Mouse (Mus musculus) kidney, embryonic 14.5 days (tissue): Measurements from ENCODE around the gene Cd22. TPM values are rescaled to one million over a fixed set of nuclear protein-coding genes. Genes with fewer than 3 reads are reported as not detected.

Experiments
- ATAC-seq: fragments of 200-750 bp; cut with Nextera tagmentation; 2 replicates; pipeline ENCODE4 v1.8.0; 2017; ENCODE audit warnings: moderate number of reproducible peaks, mild to moderate bottlenecking, moderate TSS enrichment, moderate library complexity; ENCODE audit not compliant: low FRiP score, low TSS enrichment
- H3K27ac ChIP-seq: fragments of 300-500 bp; sonication (generic); 2 replicates; pipeline ENCODE4 v1.5.1; 2014; ENCODE audit warnings: low read depth, mild to moderate bottlenecking, low read length, moderate library complexity, mixed read lengths
- H3K27me3 ChIP-seq: fragments of 300-500 bp; sonication (generic); 2 replicates; pipeline ENCODE4 v1.6.1; 2014; ENCODE audit warnings: mild to moderate bottlenecking, low read length; ENCODE audit not compliant: control insufficient read depth, insufficient read depth
- H3K36me3 ChIP-seq: fragments of 300-500 bp; sonication (generic); 2 replicates; pipeline ENCODE4 v1.6.1; 2014; ENCODE audit warnings: low read length, mixed read lengths; ENCODE audit not compliant: control insufficient read depth, insufficient read depth
- H3K4me1 ChIP-seq: fragments of 300-500 bp; sonication (generic); 2 replicates; pipeline ENCODE4 v1.6.1; 2014; ENCODE audit warnings: low read length, mixed read lengths; ENCODE audit not compliant: control insufficient read depth, insufficient read depth
- H3K4me2 ChIP-seq: fragments of 300-500 bp; sonication (generic); replicated peaks from 2 replicates; pipeline ENCODE4 v1.6.1; 2014; ENCODE audit warnings: low read depth, mild to moderate bottlenecking, low read length
- H3K4me3 ChIP-seq: fragments of 300-500 bp; sonication (generic); 2 replicates; pipeline ENCODE4 v1.5.1; 2014; ENCODE audit warnings: mild to moderate bottlenecking, low read length
- H3K9ac ChIP-seq: fragments of 300-500 bp; sonication (generic); 2 replicates; pipeline ENCODE4 v1.6.1; 2014; ENCODE audit warnings: low read depth, mild to moderate bottlenecking, low read length, moderate library complexity
- H3K9me3 ChIP-seq: fragments of 300-500 bp; sonication (generic); 2 replicates; pipeline ENCODE4 v1.6.1; 2016; ENCODE audit warnings: low read length; ENCODE audit not compliant: control insufficient read depth
- WGBS: fragments of 180-500 bp; shearing (Covaris S2); extraction: QIAGEN DNeasy Blood & Tissue Kit; methylation state at CpG from one replicate; pipeline ENCODE4 v1.1.7; 2014; 5-methylcytosine and 5-hydroxymethylcytosine counted together
- polyA plus RNA-seq: library from polyadenylated mRNA; unstranded; fragments of >200 nt; fragmentation: Nextera tagmentation; extraction: Ambion mirVana; gene quantifications from 2 replicates; pipeline ENCODE4 v1.2.1, GENCODE M21; 2014

The Cd22 gene
- polyA plus RNA-seq, 1 experiment from 2014 or later, result 0.55 TPM

DNA sequence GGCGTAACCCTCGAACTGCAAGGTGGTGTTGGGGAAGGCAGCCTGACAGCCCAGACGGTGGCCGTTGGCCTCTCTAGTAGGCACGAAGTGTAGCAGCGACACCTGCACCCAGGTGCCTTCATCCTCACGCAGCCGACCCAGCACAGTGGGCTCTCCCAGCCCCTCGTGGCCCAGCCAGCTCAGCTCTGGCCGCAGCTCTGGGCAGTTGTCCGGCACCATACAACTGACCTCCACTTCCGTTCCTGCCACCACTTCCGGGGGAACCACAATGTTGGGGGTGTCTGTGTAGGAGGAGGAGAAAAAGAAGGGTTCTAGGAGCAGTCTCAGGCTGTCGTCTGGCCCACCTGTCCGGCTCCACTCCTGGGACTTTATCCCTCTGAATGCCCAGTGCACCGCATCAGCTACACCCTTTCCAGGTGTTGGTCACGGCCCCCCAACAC lies 28.9 kb upstream of the Cd22 start:
- ATAC-seq, result peak; percentile 47; the same call in 1 of the 2 replicates
- Histone ChIP-seq H3K4me2 (peak overlapping the region; percentile 58), H3K27me3 (no peaks in the 10 kb centered on the region), H3K4me3 (peak overlapping the region; percentile 31), H3K9me3 (no peaks in the 10 kb centered on the region), H3K4me1 (0 out of 2 replicates have a peak, but pooled peaks cover 3% of the 10 kb centered on the region), H3K27ac (no peak overlapping the region), H3K9ac (no peak overlapping the region), H3K36me3 (no peaks in the 10 kb centered on the region)
- WGBS, result 25% methylated on average over 16 of the region's 17 CpGs

DNA sequence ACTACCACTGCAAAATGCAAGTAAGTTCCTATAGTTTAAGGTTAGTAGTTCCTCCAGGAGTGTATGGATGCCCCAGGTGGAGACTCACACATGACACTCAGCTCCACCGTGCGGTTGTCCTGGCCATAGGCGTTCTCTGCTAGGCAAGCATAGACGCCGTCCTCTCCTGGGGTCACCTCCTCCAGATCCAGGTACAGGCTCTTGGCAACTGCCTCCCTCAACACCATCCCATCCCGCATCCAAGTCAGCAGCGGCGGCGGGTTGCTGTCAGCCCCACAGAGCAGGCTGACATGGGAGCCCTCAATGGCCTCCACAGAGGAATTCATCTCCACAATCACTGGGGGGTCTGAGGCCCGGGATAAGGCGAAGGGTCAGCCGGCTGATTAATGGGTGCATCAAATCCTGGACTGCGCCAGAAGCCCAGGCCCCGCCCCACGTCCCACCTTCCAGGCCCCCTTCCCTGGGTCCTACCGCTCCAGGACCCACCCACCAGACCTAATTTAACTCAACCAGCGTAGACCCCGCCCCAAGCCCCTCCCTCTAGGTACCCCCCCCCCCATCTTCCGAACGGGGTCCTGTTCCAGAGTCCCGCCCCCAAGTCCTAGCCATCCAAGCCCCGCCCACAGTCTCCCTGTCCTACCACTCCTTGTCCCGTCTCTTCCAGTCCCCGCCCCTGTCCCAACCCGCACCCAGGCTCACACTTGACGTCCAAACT lies 28.3 kb upstream of the Cd22 start:
- 3% methylated on average over 23 of the region's 26 CpGs for WGBS
- H3K4me2 ChIP-seq, result peak overlapping the region; percentile 58
- H3K9me3 ChIP-seq, result no peaks in the 10 kb centered on the region
- peak overlapping the region; percentile 31 for H3K4me3 ChIP-seq
- peak overlapping the region; percentile 31; the same call in 1 of the 2 replicates for H3K9ac ChIP-seq
- no peak overlapping the region for H3K27ac ChIP-seq
- 0 out of 2 replicates have a peak, but pooled peaks cover 3% of the 10 kb centered on the region for H3K4me1 ChIP-seq
- H3K36me3 ChIP-seq, result no peaks in the 10 kb centered on the region
- ATAC-seq, result peak; percentile 84
- H3K27me3 ChIP-seq, result no peaks in the 10 kb centered on the region

DNA sequence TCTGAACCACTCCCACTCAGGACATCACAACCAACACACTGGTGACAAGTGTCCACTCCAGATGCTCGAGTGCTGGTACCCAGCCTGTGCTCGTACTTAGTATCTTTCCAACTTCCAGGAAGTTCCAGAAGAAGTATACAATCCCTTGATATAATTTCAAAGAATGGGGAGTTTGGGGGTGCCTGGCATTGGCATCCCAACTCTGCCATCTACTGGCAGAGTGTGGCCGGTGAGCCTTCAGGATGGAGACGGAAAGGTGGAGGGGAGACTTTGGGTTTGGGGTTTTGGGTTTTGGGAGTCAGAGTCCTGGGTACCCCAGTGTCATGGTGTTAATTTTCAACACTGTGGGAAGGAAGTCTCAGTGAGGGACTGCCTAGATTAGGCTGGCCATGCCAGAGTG lies 23.9 kb upstream of the Cd22 start:
- H3K27me3 ChIP-seq, result no peaks in the 10 kb centered on the region
- H3K27ac ChIP-seq, result no peak overlapping the region
- ATAC-seq, result no peak
- H3K9ac ChIP-seq, result no peak overlapping the region
- H3K36me3 ChIP-seq, result no peaks in the 10 kb centered on the region
- 0 out of 2 replicates have a peak, but pooled peaks cover 7% of the 10 kb centered on the region for H3K4me1 ChIP-seq
- no peak overlapping the region for H3K4me3 ChIP-seq
- H3K4me2 ChIP-seq, result no peak overlapping the region
- 52% methylated on average over 4 of the region's 4 CpGs for WGBS
- H3K9me3 ChIP-seq, result no peaks in the 10 kb centered on the region

DNA sequence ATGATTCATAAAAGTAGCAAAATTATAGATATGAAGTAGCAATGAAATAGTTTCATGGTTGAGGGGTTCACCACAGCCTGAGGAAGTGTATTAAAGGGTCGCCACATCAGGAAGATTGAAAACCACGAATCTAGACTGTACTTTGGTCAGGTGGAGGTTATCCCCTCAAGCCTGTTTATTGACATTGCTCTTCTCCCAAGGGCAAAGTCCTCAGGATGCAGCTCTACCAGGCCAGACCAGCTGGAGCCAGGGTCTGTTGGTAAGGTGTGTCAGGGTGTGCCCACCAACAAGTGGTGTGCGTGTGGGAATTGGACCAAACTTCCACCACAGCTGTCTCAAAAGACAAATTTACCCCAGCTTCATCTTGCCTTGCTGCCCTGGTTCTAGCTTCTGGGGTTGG lies 15.1 kb upstream of the Cd22 start:
- no peak overlapping the region for H3K9ac ChIP-seq
- ATAC-seq, result no peak
- peaks cover 9% of the 10 kb centered on the region; the same call in 1 of the 2 replicates for H3K4me1 ChIP-seq
- no peak overlapping the region for H3K27ac ChIP-seq
- no peak overlapping the region for H3K4me2 ChIP-seq
- no peaks in the 10 kb centered on the region for H3K9me3 ChIP-seq
- 82% methylated on average over 3 of the region's 3 CpGs for WGBS
- H3K4me3 ChIP-seq, result no peak overlapping the region
- H3K27me3 ChIP-seq, result no peaks in the 10 kb centered on the region
- H3K36me3 ChIP-seq, result no peaks in the 10 kb centered on the region

DNA sequence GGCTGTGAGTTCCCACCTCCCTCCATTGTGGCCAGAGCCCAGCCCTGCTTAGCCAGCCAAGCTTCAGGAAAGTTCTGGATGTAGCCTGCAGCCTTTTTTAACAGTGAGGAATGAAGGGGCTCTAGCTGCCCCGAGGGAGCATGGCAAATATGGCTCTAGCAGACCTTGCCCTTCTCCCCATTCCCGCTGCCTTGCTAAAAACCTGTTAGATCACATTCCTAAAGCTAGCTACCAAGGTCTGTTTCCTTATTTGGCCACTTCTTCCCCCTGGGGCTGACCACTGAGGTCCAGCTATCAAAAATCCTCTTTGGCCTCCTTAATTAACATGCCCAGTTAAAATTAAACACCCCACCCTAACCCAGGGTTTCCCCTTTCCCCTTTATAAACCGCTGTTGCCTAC lies 12.4 kb upstream of the Cd22 start:
- H3K36me3 ChIP-seq, result no peaks in the 10 kb centered on the region
- 39% methylated on average over 3 of the region's 3 CpGs for WGBS
- no peak overlapping the region for H3K9ac ChIP-seq
- H3K4me1 ChIP-seq, result peaks cover 5% of the 10 kb centered on the region; the same call in 1 of the 2 replicates
- no peak overlapping the region for H3K4me3 ChIP-seq
- ATAC-seq, result no peak
- H3K4me2 ChIP-seq, result no peak overlapping the region
- H3K27ac ChIP-seq, result 0 out of 2 replicates have a peak overlapping the region, but pooled peaks have one; percentile 3
- H3K27me3 ChIP-seq, result no peaks in the 10 kb centered on the region
- H3K9me3 ChIP-seq, result no peaks in the 10 kb centered on the region

DNA sequence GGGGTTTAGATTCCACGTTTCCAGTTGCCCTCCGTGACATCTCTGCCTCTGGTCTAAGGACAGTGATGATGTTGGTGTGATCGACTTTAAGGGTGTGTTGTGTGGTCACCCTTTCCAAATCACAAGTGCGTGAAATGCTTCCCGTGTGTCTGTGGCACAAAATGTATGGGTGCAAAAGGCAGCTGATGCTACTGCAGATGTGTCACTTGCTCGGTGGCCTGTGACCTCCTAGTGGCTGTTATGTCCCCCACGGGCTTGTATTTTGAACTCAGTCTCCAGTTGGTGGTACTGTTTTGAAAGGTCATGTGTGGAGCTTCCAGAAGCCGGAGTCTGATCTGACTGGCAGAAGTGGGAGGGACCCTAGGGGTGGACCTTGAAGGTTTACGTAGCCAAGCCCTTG lies 11.6 kb upstream of the Cd22 start:
- no peaks in the 10 kb centered on the region for H3K27me3 ChIP-seq
- 74% methylated on average over 9 of the region's 9 CpGs for WGBS
- no peak overlapping the region for H3K4me2 ChIP-seq
- peaks cover 5% of the 10 kb centered on the region; the same call in 1 of the 2 replicates for H3K4me1 ChIP-seq
- no peak for ATAC-seq
- H3K27ac ChIP-seq, result no peak overlapping the region
- no peaks in the 10 kb centered on the region for H3K9me3 ChIP-seq
- no peak overlapping the region for H3K4me3 ChIP-seq
- H3K9ac ChIP-seq, result no peak overlapping the region
- no peaks in the 10 kb centered on the region for H3K36me3 ChIP-seq

DNA sequence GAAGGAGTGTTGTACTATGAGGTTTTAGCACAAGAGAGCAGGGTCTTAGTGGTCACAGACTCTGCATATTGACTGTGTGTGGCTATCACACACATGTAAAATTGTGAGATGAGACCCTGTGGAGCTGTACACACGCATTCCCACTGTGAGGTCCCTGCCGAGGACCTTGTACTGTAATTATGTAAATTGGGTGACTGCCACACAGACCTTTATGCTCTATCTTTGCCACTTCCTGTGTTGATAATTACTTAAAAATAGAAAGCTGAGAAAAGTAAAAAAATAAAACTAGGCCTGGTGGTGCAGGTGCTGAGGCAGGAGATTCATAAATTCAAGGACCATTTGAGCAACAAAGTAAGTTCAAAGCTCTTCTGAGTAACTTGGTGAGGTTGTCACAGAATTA lies 10.5 kb upstream of the Cd22 start:
- Histone ChIP-seq H3K27me3 (no peaks in the 10 kb centered on the region), H3K4me2 (no peak overlapping the region), H3K4me1 (peaks cover 5% of the 10 kb centered on the region; the same call in 1 of the 2 replicates), H3K36me3 (no peaks in the 10 kb centered on the region), H3K4me3 (no peak overlapping the region), H3K27ac (no peak overlapping the region), H3K9ac (no peak overlapping the region), H3K9me3 (no peaks in the 10 kb centered on the region)
- ATAC-seq, result no peak
- 59% methylated on average over 2 of the region's 2 CpGs for WGBS

DNA sequence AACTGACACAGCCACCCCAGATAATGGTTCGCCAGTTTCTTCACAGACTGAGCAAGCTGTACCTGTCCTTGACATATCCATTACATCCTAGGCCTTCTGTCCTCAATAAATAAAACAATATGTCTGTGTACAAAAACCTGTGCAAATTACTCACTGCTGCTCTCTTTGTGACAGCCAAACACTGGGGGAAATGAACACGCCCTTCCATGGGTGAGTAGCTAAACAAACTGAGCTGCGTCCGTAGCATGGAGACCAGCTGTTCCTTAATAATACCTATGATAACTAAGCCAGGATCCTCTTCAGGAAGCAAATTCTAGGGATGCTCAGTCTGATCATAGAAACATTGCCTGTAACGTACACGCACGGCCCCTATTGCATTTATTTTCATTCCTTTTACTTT lies 8.6 kb upstream of the Cd22 start:
- Histone ChIP-seq H3K4me1 (peaks cover 5% of the 10 kb centered on the region; the same call in 1 of the 2 replicates), H3K9me3 (no peaks in the 10 kb centered on the region), H3K4me3 (no peak overlapping the region), H3K36me3 (no peaks in the 10 kb centered on the region), H3K27ac (no peak overlapping the region), H3K9ac (no peak overlapping the region), H3K4me2 (no peak overlapping the region), H3K27me3 (no peaks in the 10 kb centered on the region)
- no peak for ATAC-seq
- WGBS, result 62% methylated on average over 7 of the region's 7 CpGs

DNA sequence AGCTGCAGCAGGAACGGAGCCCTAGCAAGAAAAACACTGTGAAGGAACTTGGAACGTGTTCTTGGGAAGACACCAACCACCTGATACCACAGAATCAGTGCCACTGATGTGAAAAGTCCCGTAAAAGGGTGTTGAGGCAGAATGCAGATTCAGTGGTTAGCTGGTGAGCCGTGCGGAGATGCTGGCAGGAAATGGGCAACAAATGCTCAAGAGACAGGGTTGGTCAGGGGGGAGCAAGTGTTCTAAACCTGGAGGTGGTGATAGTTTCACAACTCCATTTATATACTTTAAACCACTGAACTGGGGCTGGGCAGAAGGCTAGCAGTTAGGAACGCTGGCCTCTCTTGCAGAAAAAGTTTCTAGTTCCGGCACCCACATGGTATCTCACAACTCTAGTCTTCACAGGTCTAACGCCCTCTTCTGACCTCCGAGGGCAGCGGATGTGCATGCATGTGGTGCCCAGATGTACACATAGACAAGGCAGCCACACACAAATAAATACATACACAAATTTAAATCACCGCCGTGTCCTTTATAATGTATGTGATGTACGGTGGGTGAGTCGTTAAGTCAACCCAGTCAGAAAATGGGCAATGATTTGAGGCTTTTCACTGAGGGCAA lies 7.5 kb upstream of the Cd22 start:
- Histone ChIP-seq H3K27me3 (no peaks in the 10 kb centered on the region), H3K4me1 (peaks cover 5% of the 10 kb centered on the region; the same call in 1 of the 2 replicates), H3K27ac (no peak overlapping the region), H3K9me3 (no peaks in the 10 kb centered on the region), H3K9ac (no peak overlapping the region), H3K4me3 (no peak overlapping the region), H3K36me3 (no peaks in the 10 kb centered on the region), H3K4me2 (no peak overlapping the region)
- ATAC-seq, result no peak
- 81% methylated on average over 14 of the region's 14 CpGs for WGBS
